Mouse (Mus musculus): ENCODE data around the gene Gja4. TPM values are rescaled to one million over a fixed set of nuclear protein-coding genes. Genes with fewer than 3 reads are reported as not detected.
A peak's percentile ranks its signal among the peaks of the same experiment; 100 is the strongest.

The Gja4 gene
- polyA plus RNA-seq, 1 experiment: 2.4 TPM

DNA sequence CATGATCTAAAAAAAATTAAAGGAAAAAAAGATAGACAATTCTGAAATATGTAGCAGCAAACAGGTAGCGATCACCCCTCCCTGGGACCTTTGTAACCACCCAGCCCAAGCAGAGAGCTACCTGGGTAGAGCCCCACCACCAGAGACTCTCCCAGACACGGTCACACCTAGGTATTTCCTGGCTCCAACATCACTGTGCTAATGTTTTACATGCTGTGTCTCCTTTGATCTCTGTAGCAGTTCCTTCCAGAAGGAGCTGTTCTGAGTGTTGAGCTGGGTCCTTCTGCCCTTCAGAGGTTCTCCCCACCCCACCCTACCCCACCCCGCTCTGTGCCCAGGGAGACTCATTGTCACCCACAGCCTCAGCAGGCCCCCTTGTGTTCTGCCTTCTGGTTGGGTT lies 9.8 kb upstream of the Gja4 start:
- H3K27ac ChIP-seq (ENCODE audit: control insufficient read depth, insufficient read depth, low read depth, low read length): no peak overlapping the region
- no peak for TF ChIP-seq CTCF (IDR thresholded peaks at IDR 0.05; ENCODE audit: control insufficient read depth, insufficient read depth, insufficient replicate concordance, low read depth, low read length)
- no peak for TF ChIP-seq POLR2A (IDR thresholded peaks at IDR 0.05; ENCODE audit: control insufficient read depth, low read depth, low read length)
- H3K36me3 ChIP-seq (ENCODE audit: control insufficient read depth, insufficient read depth, low read length): no peaks in the 10 kb centered on the region

GRCm38 (mm10) chr4:127319613-127320012 lies 5.8 kb upstream of the Gja4 start:
- Histone ChIP-seq H3K4me3 (ENCODE audit: control insufficient read depth, low read depth, low read length) (no peak overlapping the region), H3K27ac (ENCODE audit: control insufficient read depth, insufficient read depth, low read depth, low read length) (no peak overlapping the region), H3K36me3 (ENCODE audit: control insufficient read depth, insufficient read depth, low read length) (no peaks in the 10 kb centered on the region), H3K4me1 (ENCODE audit: control insufficient read depth, insufficient read depth, low read length) (no peaks in the 10 kb centered on the region), H3K27me3 (ENCODE audit: control insufficient read depth, insufficient read depth, low read length) (no peaks in the 10 kb centered on the region)
- TF ChIP-seq CTCF (IDR thresholded peaks at IDR 0.05; ENCODE audit: control insufficient read depth, insufficient read depth, insufficient replicate concordance, low read depth, low read length): peak; percentile 80; the same call in 1 of the 2 replicates
- no peak for TF ChIP-seq POLR2A (IDR thresholded peaks at IDR 0.05; ENCODE audit: control insufficient read depth, low read depth, low read length)

More for the DNA sequence above, 9.8 kb upstream of the Gja4 start:
- H3K27me3 ChIP-seq (ENCODE audit: control insufficient read depth, insufficient read depth, low read length): no peaks in the 10 kb centered on the region
- H3K4me1 ChIP-seq (ENCODE audit: control insufficient read depth, insufficient read depth, low read length): no peaks in the 10 kb centered on the region
- H3K4me3 ChIP-seq (ENCODE audit: control insufficient read depth, low read depth, low read length): no peak overlapping the region

DNA sequence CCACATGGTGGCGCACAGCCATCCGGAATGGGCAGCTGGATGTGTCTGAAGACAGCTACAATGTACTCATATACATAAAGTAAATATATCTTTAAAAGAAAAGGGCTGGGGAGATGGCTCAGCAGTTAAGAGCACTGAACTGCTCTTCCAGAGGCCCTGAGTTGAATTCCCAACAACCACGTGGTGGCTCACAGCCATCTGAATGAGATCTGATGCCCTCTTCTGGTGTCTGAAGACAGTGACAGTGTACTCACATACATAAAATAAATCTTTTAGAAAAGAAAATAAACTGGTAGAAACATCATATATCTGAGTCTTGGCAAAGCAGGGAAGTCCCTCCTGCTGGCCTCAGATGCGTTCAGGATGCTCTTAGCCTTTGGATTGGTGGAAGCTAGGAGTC lies 3.3 kb upstream of the Gja4 start:
- Histone ChIP-seq H3K27ac (ENCODE audit: control insufficient read depth, insufficient read depth, low read depth, low read length) (no peak overlapping the region), H3K36me3 (ENCODE audit: control insufficient read depth, insufficient read depth, low read length) (no peaks in the 10 kb centered on the region), H3K4me1 (ENCODE audit: control insufficient read depth, insufficient read depth, low read length) (peaks cover 4% of the 10 kb centered on the region; the same call in 1 of the 2 replicates), H3K4me3 (ENCODE audit: control insufficient read depth, low read depth, low read length) (no peak overlapping the region), H3K27me3 (ENCODE audit: control insufficient read depth, insufficient read depth, low read length) (no peaks in the 10 kb centered on the region)
- TF ChIP-seq CTCF (IDR thresholded peaks at IDR 0.05; ENCODE audit: control insufficient read depth, insufficient read depth, insufficient replicate concordance, low read depth, low read length): no peak
- TF ChIP-seq POLR2A (IDR thresholded peaks at IDR 0.05; ENCODE audit: control insufficient read depth, low read depth, low read length): no peak

GRCm38 (mm10) chr4:127315753-127316152 lies 1.9 kb upstream of the Gja4 start:
- peaks cover 4% of the 10 kb centered on the region; the same call in 1 of the 2 replicates for H3K4me1 ChIP-seq (ENCODE audit: control insufficient read depth, insufficient read depth, low read length)
- no peaks in the 10 kb centered on the region for H3K27me3 ChIP-seq (ENCODE audit: control insufficient read depth, insufficient read depth, low read length)
- no peak overlapping the region for H3K27ac ChIP-seq (ENCODE audit: control insufficient read depth, insufficient read depth, low read depth, low read length)
- H3K4me3 ChIP-seq (ENCODE audit: control insufficient read depth, low read depth, low read length): no peak overlapping the region
- no peak for TF ChIP-seq POLR2A (IDR thresholded peaks at IDR 0.05; ENCODE audit: control insufficient read depth, low read depth, low read length)
- no peak for TF ChIP-seq CTCF (IDR thresholded peaks at IDR 0.05; ENCODE audit: control insufficient read depth, insufficient read depth, insufficient replicate concordance, low read depth, low read length)
- H3K36me3 ChIP-seq (ENCODE audit: control insufficient read depth, insufficient read depth, low read length): no peaks in the 10 kb centered on the region

DNA sequence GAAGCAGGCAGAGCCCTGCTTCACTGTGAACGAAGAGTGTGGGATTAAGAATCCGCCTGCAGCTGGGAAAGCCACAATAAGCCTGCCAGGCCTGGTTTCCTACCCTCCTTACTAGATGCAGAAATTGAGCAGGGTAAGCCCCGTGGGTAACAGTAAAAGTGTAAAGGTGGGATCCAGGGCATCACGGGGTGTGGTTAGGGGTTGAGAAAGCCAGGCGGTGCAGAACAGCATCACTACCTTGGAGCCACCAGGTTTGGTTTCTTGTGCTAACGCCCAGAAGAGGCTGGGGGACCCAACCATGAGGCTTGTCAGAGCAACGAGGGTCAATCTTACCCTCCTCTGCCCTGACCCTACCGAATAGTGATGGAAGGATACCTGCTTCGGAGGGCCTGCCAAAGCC lies 746 bp upstream of the Gja4 start:
- no peak for TF ChIP-seq CTCF (IDR thresholded peaks at IDR 0.05; ENCODE audit: control insufficient read depth, insufficient read depth, insufficient replicate concordance, low read depth, low read length)
- TF ChIP-seq POLR2A (IDR thresholded peaks at IDR 0.05; ENCODE audit: control insufficient read depth, low read depth, low read length): no peak
- no peaks in the 10 kb centered on the region for H3K36me3 ChIP-seq (ENCODE audit: control insufficient read depth, insufficient read depth, low read length)
- peaks cover 4% of the 10 kb centered on the region; the same call in 1 of the 2 replicates for H3K4me1 ChIP-seq (ENCODE audit: control insufficient read depth, insufficient read depth, low read length)
- no peaks in the 10 kb centered on the region for H3K27me3 ChIP-seq (ENCODE audit: control insufficient read depth, insufficient read depth, low read length)
- no peak overlapping the region for H3K4me3 ChIP-seq (ENCODE audit: control insufficient read depth, low read depth, low read length)
- no peak overlapping the region; the same call in 1 of the 2 replicates for H3K27ac ChIP-seq (ENCODE audit: control insufficient read depth, insufficient read depth, low read depth, low read length)

DNA sequence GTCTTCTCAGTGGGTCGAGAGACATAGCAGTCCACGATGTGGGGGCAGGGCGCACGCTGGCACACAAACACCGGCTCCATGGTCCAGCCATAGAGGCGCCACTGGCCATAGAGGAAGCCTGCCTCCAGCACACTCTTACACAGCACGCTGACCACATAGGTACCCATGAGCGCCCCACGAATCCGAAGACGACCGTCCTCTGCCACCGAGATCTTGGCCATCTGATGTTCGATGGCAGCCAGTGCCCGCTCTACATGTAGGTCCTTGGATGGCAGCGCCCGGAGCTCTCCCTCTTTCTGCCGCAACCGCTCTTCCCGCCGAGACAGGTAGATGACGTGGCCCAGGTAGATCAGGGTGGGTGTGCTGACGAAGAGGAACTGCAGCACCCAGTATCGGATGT lies 1.5 kb downstream of the Gja4 start:
- TF ChIP-seq CTCF (IDR thresholded peaks at IDR 0.05; ENCODE audit: control insufficient read depth, insufficient read depth, insufficient replicate concordance, low read depth, low read length): no peak
- no peak for TF ChIP-seq POLR2A (IDR thresholded peaks at IDR 0.05; ENCODE audit: control insufficient read depth, low read depth, low read length)
- H3K27me3 ChIP-seq (ENCODE audit: control insufficient read depth, insufficient read depth, low read length): no peaks in the 10 kb centered on the region
- peaks cover 4% of the 10 kb centered on the region; the same call in 1 of the 2 replicates for H3K4me1 ChIP-seq (ENCODE audit: control insufficient read depth, insufficient read depth, low read length)
- H3K4me3 ChIP-seq (ENCODE audit: control insufficient read depth, low read depth, low read length): no peak overlapping the region
- H3K36me3 ChIP-seq (ENCODE audit: control insufficient read depth, insufficient read depth, low read length): no peaks in the 10 kb centered on the region
- H3K27ac ChIP-seq (ENCODE audit: control insufficient read depth, insufficient read depth, low read depth, low read length): no peak overlapping the region

- no peaks in the 10 kb centered on the region for H3K27me3 ChIP-seq (ENCODE audit: control insufficient read depth, insufficient read depth, low read length)
- H3K4me3 ChIP-seq (ENCODE audit: control insufficient read depth, low read depth, low read length): no peak overlapping the region
These were observed 2.3 kb downstream of the Gja4 start for GRCm38 (mm10) chr4:127311561-127311960.

DNA sequence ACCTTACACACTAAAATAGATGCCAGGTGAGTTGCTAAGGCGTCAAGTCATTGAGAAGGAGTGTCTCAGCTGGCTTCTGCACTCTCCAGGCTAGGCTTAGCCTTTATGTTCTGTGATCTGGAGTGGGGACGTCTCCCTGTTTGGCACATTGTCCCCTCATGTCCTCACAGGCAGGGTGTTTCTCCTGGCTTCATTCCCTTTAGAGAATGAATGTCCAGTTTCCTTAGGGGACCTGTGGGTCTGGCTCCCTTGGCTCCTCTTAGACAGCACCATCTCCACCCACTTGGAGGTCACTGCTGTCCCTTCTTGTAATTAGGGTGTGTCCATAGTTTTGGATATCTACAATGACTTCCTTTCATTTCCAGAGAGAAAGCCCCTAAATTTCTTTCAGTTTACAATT lies 6.9 kb downstream of the Gja4 start:
- Histone ChIP-seq H3K27me3 (ENCODE audit: control insufficient read depth, insufficient read depth, low read length) (no peaks in the 10 kb centered on the region), H3K4me3 (ENCODE audit: control insufficient read depth, low read depth, low read length) (no peak overlapping the region), H3K4me1 (ENCODE audit: control insufficient read depth, insufficient read depth, low read length) (no peaks in the 10 kb centered on the region), H3K27ac (ENCODE audit: control insufficient read depth, insufficient read depth, low read depth, low read length) (no peak overlapping the region), H3K36me3 (ENCODE audit: control insufficient read depth, insufficient read depth, low read length) (no peaks in the 10 kb centered on the region)
- TF ChIP-seq POLR2A (IDR thresholded peaks at IDR 0.05; ENCODE audit: control insufficient read depth, low read depth, low read length): no peak
- no peak for TF ChIP-seq CTCF (IDR thresholded peaks at IDR 0.05; ENCODE audit: control insufficient read depth, insufficient read depth, insufficient replicate concordance, low read depth, low read length)

More at GRCm38 (mm10) chr4:127311561-127311960, 2.3 kb downstream of the Gja4 start:
- Histone ChIP-seq H3K27ac (ENCODE audit: control insufficient read depth, insufficient read depth, low read depth, low read length) (no peak overlapping the region), H3K36me3 (ENCODE audit: control insufficient read depth, insufficient read depth, low read length) (no peaks in the 10 kb centered on the region), H3K4me1 (ENCODE audit: control insufficient read depth, insufficient read depth, low read length) (peaks cover 4% of the 10 kb centered on the region; the same call in 1 of the 2 replicates)
- no peak for TF ChIP-seq CTCF (IDR thresholded peaks at IDR 0.05; ENCODE audit: control insufficient read depth, insufficient read depth, insufficient replicate concordance, low read depth, low read length)
- TF ChIP-seq POLR2A (IDR thresholded peaks at IDR 0.05; ENCODE audit: control insufficient read depth, low read depth, low read length): no peak

Measured in testis, adult 2 months (tissue).